Mouse (Mus musculus): ENCODE results near the gene Cacna1b. TPM values are rescaled to one million over a fixed set of nuclear protein-coding genes. Genes with fewer than 3 reads are reported as not detected.

Cacna1b gene
- total and polyA plus RNA-seq, 2 experiments from 2014 or later = 0.31 TPM; not detected in 1

DNA sequence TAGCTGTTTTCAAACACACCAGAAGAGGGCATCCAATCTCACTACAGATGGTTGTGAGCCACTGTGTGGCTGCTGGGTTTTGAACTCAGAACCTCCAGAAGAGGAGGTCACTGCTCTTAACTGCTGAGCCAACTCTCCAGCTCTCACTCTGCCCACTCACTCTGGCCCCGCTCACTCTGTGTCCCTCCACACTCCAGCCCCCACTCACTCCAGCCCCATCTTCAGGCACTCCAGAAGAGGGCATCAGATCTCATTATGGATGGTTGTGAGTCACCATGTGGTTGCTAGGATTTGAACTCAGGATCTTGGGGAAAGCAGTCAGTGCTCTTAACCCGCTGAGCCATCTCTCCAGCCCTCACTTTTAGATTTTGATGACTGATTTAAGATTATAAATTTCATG lies 70.6 kb downstream of the Cacna1b start:
- no peaks in the 10 kb centered on the region for H3K9me3 ChIP-seq (replicated peaks; ENCODE audit: control insufficient read depth, low read length)
- no peaks in the 10 kb centered on the region for H3K27me3 ChIP-seq (ENCODE audit: control insufficient read depth, insufficient read depth, low read length)
- ATAC-seq (ENCODE audit: insufficient read depth, low read depth) = no peak
- WGBS = 94% methylated on average over 2 of the region's 2 CpGs
- DNase-seq (ENCODE audit: low spot score) = no peak
- no peak overlapping the region for H3K9ac ChIP-seq (replicated peaks; ENCODE audit: low read depth, low read length)
- TF ChIP-seq EP300 (IDR thresholded peaks at IDR 0.05; ENCODE audit: low read depth) = no peak
- no peak for TF ChIP-seq CTCF (IDR thresholded peaks at IDR 0.05; ENCODE audit: low read depth)
- H3K4me3 ChIP-seq (ENCODE audit: low read depth, low read length) = no peak overlapping the region
- H3K27ac ChIP-seq (ENCODE audit: low read depth) = no peak overlapping the region
- no peaks in the 10 kb centered on the region for H3K36me3 ChIP-seq (replicated peaks; ENCODE audit: control insufficient read depth, insufficient read depth, low read length)
- no peak overlapping the region for H3K4me2 ChIP-seq (ENCODE audit: low read depth, low read length)
- no peaks in the 10 kb centered on the region for H3K4me1 ChIP-seq (ENCODE audit: control insufficient read depth, insufficient read depth)

DNA sequence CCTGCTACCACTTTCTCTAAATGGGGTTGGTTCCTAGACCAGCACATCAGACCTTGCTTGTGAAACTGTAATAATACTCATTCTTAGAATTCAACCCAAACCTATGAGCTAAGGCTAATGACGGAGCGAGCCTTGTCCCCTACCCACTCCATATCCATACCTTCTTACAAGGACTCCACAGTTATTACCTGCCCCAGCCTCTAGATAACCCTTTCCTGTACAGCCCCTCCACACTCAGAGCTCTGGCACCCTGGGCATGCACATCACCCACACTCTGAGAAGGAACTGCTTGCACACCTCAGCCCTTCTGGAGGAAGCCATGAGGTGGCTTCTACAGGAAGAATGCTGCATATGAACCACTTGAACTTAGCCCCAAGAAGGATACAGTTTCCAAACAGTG lies 72.6 kb downstream of the Cacna1b start:
- no peak for DNase-seq (ENCODE audit: low spot score)
- no peaks in the 10 kb centered on the region for H3K4me1 ChIP-seq (ENCODE audit: control insufficient read depth, insufficient read depth)
- H3K27me3 ChIP-seq (ENCODE audit: control insufficient read depth, insufficient read depth, low read length) = no peaks in the 10 kb centered on the region
- H3K27ac ChIP-seq (ENCODE audit: low read depth) = no peak overlapping the region
- H3K36me3 ChIP-seq (replicated peaks; ENCODE audit: control insufficient read depth, insufficient read depth, low read length) = no peaks in the 10 kb centered on the region
- ATAC-seq (ENCODE audit: insufficient read depth, low read depth) = no peak
- no peak for TF ChIP-seq CTCF (IDR thresholded peaks at IDR 0.05; ENCODE audit: low read depth)
- TF ChIP-seq EP300 (IDR thresholded peaks at IDR 0.05; ENCODE audit: low read depth) = no peak
- no peak overlapping the region for H3K9ac ChIP-seq (replicated peaks; ENCODE audit: low read depth, low read length)
- H3K4me2 ChIP-seq (ENCODE audit: low read depth, low read length) = no peak overlapping the region
- no peak overlapping the region for H3K4me3 ChIP-seq (ENCODE audit: low read depth, low read length)
- no peaks in the 10 kb centered on the region for H3K9me3 ChIP-seq (replicated peaks; ENCODE audit: control insufficient read depth, low read length)
- WGBS = 88% methylated on average over 2 of the region's 2 CpGs

DNA sequence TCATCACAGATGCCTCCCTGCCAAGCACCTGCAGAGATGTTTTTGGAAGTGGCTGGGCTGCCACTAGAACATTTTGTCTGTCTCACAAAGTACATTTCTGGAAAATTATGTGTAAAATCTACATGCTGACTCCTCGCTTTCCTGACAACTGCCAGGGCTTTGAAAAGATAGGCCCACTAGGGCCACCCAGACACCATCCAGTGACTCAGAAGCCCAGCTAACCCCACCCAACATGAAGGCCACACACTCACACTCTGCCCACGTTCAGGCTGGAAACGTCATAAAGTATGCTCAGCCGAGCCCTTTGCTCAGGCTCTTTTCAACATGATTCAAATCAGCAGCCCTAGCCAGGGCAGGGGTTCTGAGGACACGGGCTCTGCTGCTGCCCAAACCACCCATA lies 77.6 kb downstream of the Cacna1b start:
- Histone ChIP-seq H3K9ac (replicated peaks; ENCODE audit: low read depth, low read length) (no peak overlapping the region), H3K27ac (ENCODE audit: low read depth) (no peak overlapping the region), H3K4me2 (ENCODE audit: low read depth, low read length) (no peak overlapping the region), H3K9me3 (replicated peaks; ENCODE audit: control insufficient read depth, low read length) (no peaks in the 10 kb centered on the region), H3K27me3 (ENCODE audit: control insufficient read depth, insufficient read depth, low read length) (0 out of 2 replicates have a peak, but pooled peaks cover 4% of the 10 kb centered on the region), H3K4me3 (ENCODE audit: low read depth, low read length) (no peak overlapping the region), H3K36me3 (replicated peaks; ENCODE audit: control insufficient read depth, insufficient read depth, low read length) (no peaks in the 10 kb centered on the region), H3K4me1 (ENCODE audit: control insufficient read depth, insufficient read depth) (no peaks in the 10 kb centered on the region)
- WGBS = 62% methylated on average over 5 of the region's 5 CpGs
- no peak for ATAC-seq (ENCODE audit: insufficient read depth, low read depth)
- no peak for TF ChIP-seq EP300 (IDR thresholded peaks at IDR 0.05; ENCODE audit: low read depth)
- TF ChIP-seq CTCF (IDR thresholded peaks at IDR 0.05; ENCODE audit: low read depth) = no peak
- no peak for DNase-seq (ENCODE audit: low spot score)

DNA sequence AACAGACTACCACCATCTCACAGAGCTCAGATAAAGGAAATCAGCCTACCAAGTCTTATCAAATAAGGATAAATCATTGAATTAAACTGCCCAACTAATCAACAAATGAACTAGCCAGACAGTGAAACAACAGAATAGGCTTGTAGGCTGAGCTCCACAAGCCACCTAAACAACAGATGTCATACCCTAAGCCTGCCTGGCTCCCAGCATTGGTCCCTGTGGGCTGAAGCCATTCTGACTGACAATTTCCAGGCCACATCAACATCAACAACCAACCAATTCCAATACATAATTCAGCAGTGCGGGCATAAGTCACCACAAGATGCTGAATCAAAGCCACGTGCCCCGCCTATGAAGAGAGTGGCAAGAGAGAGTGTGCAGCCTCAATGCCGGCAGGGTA lies 78.2 kb downstream of the Cacna1b start:
- Histone ChIP-seq H3K36me3 (replicated peaks; ENCODE audit: control insufficient read depth, insufficient read depth, low read length) (no peaks in the 10 kb centered on the region), H3K4me3 (ENCODE audit: low read depth, low read length) (no peak overlapping the region), H3K27me3 (ENCODE audit: control insufficient read depth, insufficient read depth, low read length) (0 out of 2 replicates have a peak, but pooled peaks cover 8% of the 10 kb centered on the region), H3K9me3 (replicated peaks; ENCODE audit: control insufficient read depth, low read length) (no peaks in the 10 kb centered on the region), H3K27ac (ENCODE audit: low read depth) (no peak overlapping the region), H3K4me1 (ENCODE audit: control insufficient read depth, insufficient read depth) (no peaks in the 10 kb centered on the region), H3K9ac (replicated peaks; ENCODE audit: low read depth, low read length) (no peak overlapping the region), H3K4me2 (ENCODE audit: low read depth, low read length) (no peak overlapping the region)
- WGBS = 71% methylated on average over 4 of the region's 4 CpGs
- TF ChIP-seq CTCF (IDR thresholded peaks at IDR 0.05; ENCODE audit: low read depth) (no peak), EP300 (IDR thresholded peaks at IDR 0.05; ENCODE audit: low read depth) (no peak)
- no peak for ATAC-seq (ENCODE audit: insufficient read depth, low read depth)
- no peak for DNase-seq (ENCODE audit: low spot score)

DNA sequence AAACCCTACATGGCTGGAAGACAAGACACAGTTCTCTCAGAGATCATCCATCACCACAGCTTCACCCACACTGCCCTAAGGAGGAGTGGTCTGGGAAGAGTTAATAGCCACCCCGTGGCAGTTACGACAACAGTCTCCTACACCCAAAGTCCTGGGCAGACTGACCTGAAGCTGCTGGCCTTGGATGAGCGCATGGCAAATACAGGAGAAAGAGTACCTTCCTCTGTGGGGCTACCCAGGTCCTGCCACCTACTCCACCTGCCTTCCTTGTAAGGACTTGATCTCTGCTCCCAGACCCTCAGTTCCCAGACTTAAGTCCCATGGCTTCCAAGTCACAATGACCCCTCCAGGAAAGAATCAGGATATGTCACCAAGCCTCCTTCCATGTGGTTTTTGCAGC lies 79.7 kb downstream of the Cacna1b start:
- no peaks in the 10 kb centered on the region for H3K9me3 ChIP-seq (replicated peaks; ENCODE audit: control insufficient read depth, low read length)
- H3K27me3 ChIP-seq (ENCODE audit: control insufficient read depth, insufficient read depth, low read length) = peaks cover 19% of the 10 kb centered on the region
- no peak for TF ChIP-seq CTCF (IDR thresholded peaks at IDR 0.05; ENCODE audit: low read depth)
- no peak for TF ChIP-seq EP300 (IDR thresholded peaks at IDR 0.05; ENCODE audit: low read depth)
- ATAC-seq (ENCODE audit: insufficient read depth, low read depth) (no peak), DNase-seq (ENCODE audit: low spot score) (no peak)
- no peak overlapping the region for H3K4me2 ChIP-seq (ENCODE audit: low read depth, low read length)
- H3K36me3 ChIP-seq (replicated peaks; ENCODE audit: control insufficient read depth, insufficient read depth, low read length) = no peaks in the 10 kb centered on the region
- H3K9ac ChIP-seq (replicated peaks; ENCODE audit: low read depth, low read length) = no peak overlapping the region
- H3K4me1 ChIP-seq (ENCODE audit: control insufficient read depth, insufficient read depth) = no peaks in the 10 kb centered on the region
- H3K4me3 ChIP-seq (ENCODE audit: low read depth, low read length) = no peak overlapping the region
- WGBS = 79% methylated on average over 3 of the region's 3 CpGs
- no peak overlapping the region for H3K27ac ChIP-seq (ENCODE audit: low read depth)

DNA sequence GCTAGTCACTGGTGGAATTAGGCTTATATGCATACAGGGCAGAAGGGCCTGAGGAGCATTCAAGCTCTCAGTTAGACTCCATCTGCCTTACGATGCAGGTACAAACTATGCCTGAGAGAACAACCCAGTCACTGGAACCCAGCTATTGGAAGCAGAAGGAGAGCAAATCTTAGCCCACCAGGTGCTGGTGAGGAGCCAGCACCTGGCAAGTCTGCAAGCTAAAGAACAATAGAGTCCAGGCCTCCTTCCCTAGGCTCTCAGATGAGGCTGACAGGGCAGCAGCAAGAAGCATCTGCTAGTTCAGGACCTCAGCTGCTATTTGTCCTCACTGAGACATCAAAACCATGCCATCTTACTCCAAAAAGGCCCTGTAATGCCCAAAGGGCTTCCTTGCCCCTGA lies 82.2 kb downstream of the Cacna1b start:
- WGBS = 92% methylated on average over 1 of the region's 1 CpGs
- H3K27me3 ChIP-seq (ENCODE audit: control insufficient read depth, insufficient read depth, low read length) = peaks cover 19% of the 10 kb centered on the region

More for the DNA sequence above, 82.2 kb downstream of the Cacna1b start:
- no peaks in the 10 kb centered on the region for H3K4me1 ChIP-seq (ENCODE audit: control insufficient read depth, insufficient read depth)
- H3K36me3 ChIP-seq (replicated peaks; ENCODE audit: control insufficient read depth, insufficient read depth, low read length) = no peaks in the 10 kb centered on the region
- H3K4me2 ChIP-seq (ENCODE audit: low read depth, low read length) = no peak overlapping the region
- ATAC-seq (ENCODE audit: insufficient read depth, low read depth) (no peak), DNase-seq (ENCODE audit: low spot score) (no peak)
- TF ChIP-seq CTCF (IDR thresholded peaks at IDR 0.05; ENCODE audit: low read depth) = no peak
- TF ChIP-seq EP300 (IDR thresholded peaks at IDR 0.05; ENCODE audit: low read depth) = no peak
- no peaks in the 10 kb centered on the region for H3K9me3 ChIP-seq (replicated peaks; ENCODE audit: control insufficient read depth, low read length)
- no peak overlapping the region for H3K9ac ChIP-seq (replicated peaks; ENCODE audit: low read depth, low read length)
- H3K27ac ChIP-seq (ENCODE audit: low read depth) = no peak overlapping the region
- no peak overlapping the region for H3K4me3 ChIP-seq (ENCODE audit: low read depth, low read length)

Measured in heart, postnatal 0 days (tissue).